Mouse (Mus musculus) kidney, postnatal 0 days (tissue): Measurements from ENCODE around the gene Atxn3. TPM values are rescaled to one million over a fixed set of nuclear protein-coding genes. Genes with fewer than 3 reads are reported as not detected.
A peak's percentile ranks its signal among the peaks of the same experiment; 100 is the strongest.

Experiments
- ATAC-seq: fragments of 200-750 bp; cut with Nextera tagmentation; replicated peaks from 2 replicates; pipeline ENCODE4 v1.8.0; 2017; ENCODE audit warnings: low read depth, moderate number of reproducible peaks, moderate TSS enrichment, moderate library complexity; ENCODE audit not compliant: low FRiP score
- DNase-seq: peaks from one replicate; pipeline ENCODE4 v3.0.0-alpha.2; 2016; ENCODE audit warnings: low spot score
- H3K27ac ChIP-seq: fragments of 300-500 bp; sonication (generic); 2 replicates; pipeline ENCODE4 v1.5.1; 2014; ENCODE audit warnings: mild to moderate bottlenecking
- H3K27me3 ChIP-seq: fragments of 300-500 bp; sonication (generic); 2 replicates; pipeline ENCODE4 v1.6.1; 2014; ENCODE audit warnings: low read length, mixed read lengths; ENCODE audit not compliant: insufficient read depth
- H3K36me3 ChIP-seq: fragments of 300-500 bp; sonication (generic); 2 replicates; pipeline ENCODE4 v1.6.1; 2014; ENCODE audit warnings: low read length, mixed read lengths; ENCODE audit not compliant: insufficient read depth
- H3K4me1 ChIP-seq: fragments of 300-500 bp; sonication (generic); replicated peaks from 2 replicates; pipeline ENCODE4 v1.6.1; 2014; ENCODE audit warnings: antibody characterized with exemption, low read length, mixed read lengths; ENCODE audit not compliant: insufficient read depth
- H3K4me2 ChIP-seq: fragments of 300-500 bp; sonication (generic); 2 replicates; pipeline ENCODE4 v1.6.1; 2014; ENCODE audit warnings: mild to moderate bottlenecking, low read length, moderate library complexity, mixed read lengths
- H3K4me3 ChIP-seq: fragments of 300-500 bp; sonication (generic); replicated peaks from 2 replicates; pipeline ENCODE4 v1.5.1; 2014; ENCODE audit warnings: low read depth, low read length
- H3K9ac ChIP-seq: fragments of 300-500 bp; sonication (generic); 2 replicates; pipeline ENCODE4 v1.6.1; 2014; ENCODE audit warnings: low read depth, low read length
- H3K9me3 ChIP-seq: fragments of 300-500 bp; sonication (generic); replicated peaks from 2 replicates; pipeline ENCODE4 v1.6.1; 2016; ENCODE audit warnings: low read length, inconsistent platforms, mixed read lengths
- CTCF ChIP-seq: IDR thresholded peaks from 2 replicates; pipeline ENCODE4 v1.5.1; 2016; ENCODE audit warnings: antibody characterized with exemption, low read depth, mild to moderate bottlenecking, moderate library complexity
- WGBS: fragments of 180-500 bp; shearing (Covaris S2); extraction: QIAGEN DNeasy Blood & Tissue Kit; methylation state at CpG from one replicate; pipeline ENCODE4 v1.1.7; 2014; 5-methylcytosine and 5-hydroxymethylcytosine counted together
- polyA plus RNA-seq: library from polyadenylated mRNA; unstranded; fragments of >200 nt; fragmentation: Nextera tagmentation; extraction: Ambion mirVana; gene quantifications from 2 replicates; pipeline ENCODE4 v1.2.1, GENCODE M21; 2015

Gene Atxn3
- polyA plus RNA-seq: 13.1 and 13.9 TPM in 2 replicates

DNA sequence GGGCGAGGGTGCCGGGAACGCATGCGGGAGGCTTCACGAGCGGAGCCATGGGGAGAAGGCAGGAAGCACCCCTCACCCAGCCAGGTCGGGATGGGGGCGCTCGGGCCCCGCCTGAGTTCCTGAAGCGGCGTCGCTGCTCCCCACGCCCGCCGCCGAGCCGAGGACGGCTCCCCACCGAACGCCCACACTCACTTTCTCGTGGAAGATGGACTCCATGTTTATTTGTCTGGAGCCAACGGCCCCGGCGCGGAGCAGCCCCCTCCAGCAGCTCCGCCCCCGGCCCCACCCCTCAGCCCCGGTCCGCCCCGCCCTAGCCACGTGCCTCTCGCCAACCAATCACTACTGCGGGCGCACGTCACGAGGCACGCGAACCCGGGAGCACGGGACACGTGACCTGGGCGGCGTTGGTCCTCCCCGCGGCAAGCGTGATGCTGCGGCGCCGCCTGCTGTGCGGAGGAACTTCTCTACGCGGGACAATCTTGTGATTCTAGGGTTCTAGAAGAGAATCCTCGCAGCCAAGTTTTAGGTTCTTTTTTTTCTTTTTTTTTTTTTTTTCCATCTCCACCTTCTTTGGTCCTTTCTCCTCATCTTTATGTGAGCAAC lies at the start of gene Atxn3:
Gene Atxn3, minus strand, starts transcription at position 305 of the 603 bp plus-strand sequence.
- peak; percentile 99 for ATAC-seq
- peak; percentile 80 for TF ChIP-seq CTCF
- peak within 1 kb of the TSS; percentile 71 for H3K27ac ChIP-seq
- H3K4me1 ChIP-seq: no peaks in the 10 kb centered on the region
- 1% methylated on average over 49 of the region's 54 CpGs for WGBS
- peak within 1 kb of the TSS; percentile 81 for H3K9ac ChIP-seq
- H3K36me3 ChIP-seq: no peaks in the 10 kb centered on the region
- H3K4me2 ChIP-seq: peak within 1 kb of the TSS; percentile 64
- peak; percentile 98 for DNase-seq
- H3K4me3 ChIP-seq: peak within 1 kb of the TSS; percentile 81
- H3K9me3 ChIP-seq: no peaks in the 10 kb centered on the region
- H3K27me3 ChIP-seq: no peaks in the 10 kb centered on the region

DNA sequence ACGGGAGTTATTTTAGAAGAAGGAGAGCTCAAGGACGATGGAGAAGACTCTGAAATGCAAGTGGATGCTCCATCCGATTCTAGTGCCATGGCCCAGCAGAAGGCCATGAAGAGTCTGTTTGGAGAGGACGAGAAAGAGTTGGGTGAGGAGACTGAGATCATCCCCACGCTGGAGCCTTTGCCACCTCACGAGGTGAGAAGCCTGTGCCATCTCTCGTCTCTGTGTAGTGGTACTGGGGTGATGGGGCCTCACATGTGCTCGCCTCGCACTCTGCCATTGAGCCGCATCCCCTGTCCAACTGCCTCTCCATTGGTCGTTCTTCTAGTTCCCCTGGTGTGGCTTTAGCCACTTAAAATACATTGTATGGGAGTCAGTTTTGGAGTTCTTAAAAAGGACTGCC lies 42.7 kb upstream of the Atxn3 start:
- H3K4me3 ChIP-seq: no peak overlapping the region
- DNase-seq (no peak), ATAC-seq (no peak)
- H3K27ac ChIP-seq: no peak overlapping the region
- no peak overlapping the region for H3K9ac ChIP-seq
- no peaks in the 10 kb centered on the region for H3K9me3 ChIP-seq
- H3K4me2 ChIP-seq: no peak overlapping the region
- 87% methylated on average over 11 of the region's 11 CpGs for WGBS
- no peaks in the 10 kb centered on the region for H3K27me3 ChIP-seq
- peaks cover 50% of the 10 kb centered on the region for H3K36me3 ChIP-seq
- H3K4me1 ChIP-seq: no peaks in the 10 kb centered on the region
- no peak for TF ChIP-seq CTCF

DNA sequence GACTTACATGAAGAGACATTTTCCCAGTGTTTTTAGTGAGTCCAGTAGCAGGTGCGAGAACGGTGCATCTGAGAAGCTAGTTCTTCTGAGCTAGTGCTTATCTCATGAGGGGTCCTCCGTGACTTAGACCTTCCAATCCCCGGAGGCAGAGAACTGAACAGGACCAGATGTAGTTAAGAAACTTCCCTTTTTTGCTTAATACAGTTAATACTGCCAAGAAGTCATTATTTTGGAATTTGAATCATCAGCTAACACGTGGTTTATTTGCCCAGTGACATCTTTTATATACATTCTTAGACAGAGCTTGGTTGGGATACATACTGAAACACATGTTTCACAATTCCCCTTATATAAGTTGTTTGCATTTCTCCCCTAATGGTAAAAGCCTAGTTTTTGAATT lies 40.9 kb upstream of the Atxn3 start:
- 93% methylated on average over 5 of the region's 5 CpGs for WGBS
- Histone ChIP-seq H3K4me1 (no peaks in the 10 kb centered on the region), H3K27me3 (no peaks in the 10 kb centered on the region), H3K27ac (no peak overlapping the region), H3K4me2 (no peak overlapping the region), H3K4me3 (no peak overlapping the region), H3K9ac (no peak overlapping the region), H3K36me3 (peaks cover 50% of the 10 kb centered on the region), H3K9me3 (no peaks in the 10 kb centered on the region)
- no peak for TF ChIP-seq CTCF
- DNase-seq (no peak), ATAC-seq (no peak)

DNA sequence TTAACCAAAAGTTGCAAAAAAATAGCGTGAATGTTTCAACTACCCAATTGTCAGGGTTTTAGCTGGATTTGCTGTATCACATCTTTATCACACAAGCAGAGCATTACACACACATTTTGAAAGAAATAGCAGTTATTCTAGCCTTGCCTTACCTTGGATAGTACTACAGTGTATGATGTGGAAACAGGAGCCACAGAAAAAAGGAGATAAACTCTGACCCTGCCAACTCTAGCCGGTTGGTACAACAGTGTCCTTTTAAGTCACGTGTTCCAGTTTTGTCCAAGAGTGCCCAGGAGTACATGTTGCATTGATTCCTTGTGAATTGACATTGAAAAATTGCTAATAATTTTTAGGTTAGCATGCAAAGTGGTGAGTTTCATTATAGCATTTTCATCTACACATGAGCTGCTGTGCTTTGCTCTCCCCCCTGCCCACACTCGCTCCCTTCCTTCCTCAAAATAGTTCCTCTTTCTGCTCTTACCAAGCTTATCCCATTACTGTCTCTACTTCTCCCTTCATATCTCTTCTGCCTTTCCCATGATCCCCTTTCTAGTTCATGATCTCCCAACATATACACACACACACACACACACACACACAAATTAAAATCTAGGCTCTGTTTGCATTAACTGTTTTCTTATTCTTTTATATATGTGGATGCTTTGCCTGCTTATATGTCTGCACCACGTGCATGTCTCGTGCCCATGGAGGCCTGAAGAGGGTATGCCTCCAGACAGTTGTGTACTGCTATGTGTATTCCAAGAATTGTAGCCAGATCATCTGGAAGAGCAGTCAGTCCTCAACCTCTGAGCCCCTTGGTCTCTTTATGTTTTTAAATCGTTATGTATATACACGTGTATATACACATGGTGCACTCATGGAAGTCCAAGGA lies 36.8 kb upstream of the Atxn3 start:
- ATAC-seq (no peak), DNase-seq (no peak)
- H3K4me2 ChIP-seq: no peak overlapping the region
- no peaks in the 10 kb centered on the region for H3K27me3 ChIP-seq
- no peaks in the 10 kb centered on the region for H3K4me1 ChIP-seq
- H3K4me3 ChIP-seq: no peak overlapping the region
- H3K36me3 ChIP-seq: peaks cover 54% of the 10 kb centered on the region
- WGBS: 93% methylated on average over 8 of the region's 8 CpGs
- TF ChIP-seq CTCF: no peak
- no peak overlapping the region for H3K9ac ChIP-seq
- no peak overlapping the region for H3K27ac ChIP-seq
- H3K9me3 ChIP-seq: no peaks in the 10 kb centered on the region

GRCm38 (mm10) chr12:101987659-101988058 lies 29.6 kb upstream of the Atxn3 start:
- Histone ChIP-seq H3K4me3 (no peak overlapping the region), H3K9ac (no peak overlapping the region), H3K4me1 (no peaks in the 10 kb centered on the region), H3K27ac (no peak overlapping the region), H3K9me3 (no peaks in the 10 kb centered on the region), H3K27me3 (no peaks in the 10 kb centered on the region), H3K4me2 (no peak overlapping the region), H3K36me3 (peaks cover 68% of the 10 kb centered on the region)
- ATAC-seq (no peak), DNase-seq (no peak)
- TF ChIP-seq CTCF: no peak
- WGBS: 88% methylated on average over 6 of the region's 6 CpGs

DNA sequence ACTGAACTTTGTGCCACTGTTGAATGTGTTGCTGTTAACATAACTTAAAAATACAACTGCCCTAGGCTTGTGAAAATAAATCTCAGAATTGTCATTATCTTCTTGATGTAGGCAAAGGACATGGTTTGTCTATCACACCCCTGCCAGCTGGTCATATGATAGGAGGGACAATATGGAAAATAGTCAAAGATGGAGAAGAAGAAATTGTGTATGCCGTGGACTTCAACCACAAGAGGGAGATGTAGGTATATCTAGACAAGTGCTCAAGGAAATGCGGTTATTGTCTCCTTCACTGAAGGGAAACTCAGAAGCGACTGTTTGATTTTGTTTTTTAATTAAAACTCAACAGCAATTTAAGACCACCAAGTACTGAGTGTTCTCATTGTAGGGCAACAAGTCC lies 27.1 kb upstream of the Atxn3 start:
- Histone ChIP-seq H3K4me1 (no peaks in the 10 kb centered on the region), H3K27ac (no peak overlapping the region), H3K4me2 (no peak overlapping the region), H3K4me3 (no peak overlapping the region), H3K27me3 (no peaks in the 10 kb centered on the region), H3K9me3 (no peaks in the 10 kb centered on the region), H3K36me3 (peaks cover 48% of the 10 kb centered on the region), H3K9ac (no peak overlapping the region)
- peak; percentile 73 for DNase-seq
- TF ChIP-seq CTCF: peak; percentile 75
- WGBS: 52% methylated on average over 3 of the region's 3 CpGs
- ATAC-seq: no peak
